Mouse (Mus musculus) gastrocnemius, adult 2 months (tissue): ENCODE measurements around the gene Tlk1. TPM values are rescaled to one million over a fixed set of nuclear protein-coding genes. Genes with fewer than 3 reads are reported as not detected.

Experiments
- DNase-seq: peaks from one replicate; pipeline ENCODE4 v3.0.0; 2022
- H3K27ac ChIP-seq: fragments of 200-600 bp; 2 replicates; pipeline ENCODE4 v1.8.1; 2022; ENCODE audit warnings: mild to moderate bottlenecking
- H3K4me3 ChIP-seq: fragments of 200-600 bp; 2 replicates; pipeline ENCODE4 v1.8.1; 2022; ENCODE audit warnings: mild to moderate bottlenecking, moderate library complexity
- CTCF ChIP-seq: fragments of 200-600 bp; IDR thresholded peaks from 2 replicates; pipeline ENCODE4 v1.8.1; 2022; ENCODE audit warnings: antibody characterized with exemption, mild to moderate bottlenecking, moderate library complexity
- intact Hi-C: fragments of 180-260 bp; cut with DNase I; formaldehyde crosslinking; loops from one replicate; pipeline ENCODE4 v1.15.1; 2025
- long read RNA-seq, 2 experiments: library from polyadenylated mRNA; stranded (forward); transcript quantifications; one replicate each; pipeline ENCODE4 v2.0.0; 2021
- total RNA-seq, 2 experiments: library from RNA; stranded (reverse); gene quantifications; 2 replicates each; pipeline ENCODE4 v1.2.3; 2021

The Tlk1 gene
- 10 to 100 TPM; 39.1 to 46.5 TPM for total RNA-seq
- long read RNA-seq, experiment 1, full-length matches to known transcripts = 41 of 54 reads
- long read RNA-seq, experiment 1, partial matches to known transcripts = 7 of 54 reads
- long read RNA-seq, experiment 1, other reads (novel, unspliced or antisense) = 6 of 54 reads
- long read RNA-seq, experiment 2, full-length matches to known transcripts = 38 of 45 reads
- long read RNA-seq, experiment 2, partial matches to known transcripts = 3 of 45 reads
- long read RNA-seq, experiment 2, other reads (novel, unspliced or antisense) = 4 of 45 reads

GRCm38 (mm10) chr2:70825371-70826051 lies at the start of gene Tlk1:
Tlk1 (minus strand) TSS chr2:70825728.
- intact Hi-C loops = loop anchor here (2.0 kb wide), 1 partner anchor 45 kb away; no protein-coding TSS in a partner anchor
- Histone ChIP-seq H3K27ac (peak within 1 kb of the TSS; percentile 98), H3K4me3 (peak within 1 kb of the TSS; percentile 96)
- peak; percentile 93 for DNase-seq
- TF ChIP-seq CTCF = no peak

- no peak for TF ChIP-seq CTCF
- no peak overlapping the region for H3K27ac ChIP-seq
- H3K4me3 ChIP-seq = no peak overlapping the region
- DNase-seq = no peak
- intact Hi-C loops = no loop called here
Measured at GRCm38 (mm10) chr2:70875129-70875528, 49.6 kb upstream of the Tlk1 start.

- intact Hi-C loops = no loop called here
- no peak for TF ChIP-seq CTCF
- H3K27ac ChIP-seq = no peak overlapping the region
Measured at GRCm38 (mm10) chr2:70873168-70873567, 47.6 kb upstream of the Tlk1 start.

GRCm38 (mm10) chr2:70871466-70872022 lies 46.0 kb upstream of the Tlk1 start:
- intact Hi-C loops = no loop called here
- no peak for DNase-seq
- no peak for TF ChIP-seq CTCF

More at GRCm38 (mm10) chr2:70873168-70873567, 47.6 kb upstream of the Tlk1 start:
- H3K4me3 ChIP-seq = no peak overlapping the region
- no peak for DNase-seq

GRCm38 (mm10) chr2:70870819-70871218 lies 45.3 kb upstream of the Tlk1 start:
- Histone ChIP-seq H3K4me3 (no peak overlapping the region), H3K27ac (no peak overlapping the region)
- TF ChIP-seq CTCF = no peak
- intact Hi-C loops = no loop called here
- DNase-seq = no peak

More at GRCm38 (mm10) chr2:70871466-70872022, 46.0 kb upstream of the Tlk1 start:
- H3K27ac ChIP-seq = no peak overlapping the region
- no peak overlapping the region for H3K4me3 ChIP-seq

- no peak for DNase-seq
- H3K4me3 ChIP-seq = no peak overlapping the region
- TF ChIP-seq CTCF = no peak
- no peak overlapping the region for H3K27ac ChIP-seq
- intact Hi-C loops = no loop called here
Measured at GRCm38 (mm10) chr2:70869116-70869515, 43.6 kb upstream of the Tlk1 start.

GRCm38 (mm10) chr2:70867231-70867630 lies 41.7 kb upstream of the Tlk1 start:
- intact Hi-C loops = no loop called here
- no peak for DNase-seq
- H3K27ac ChIP-seq = no peak overlapping the region
- no peak for TF ChIP-seq CTCF
- H3K4me3 ChIP-seq = no peak overlapping the region

- Histone ChIP-seq H3K27ac (no peak overlapping the region), H3K4me3 (no peak overlapping the region)
- intact Hi-C loops = no loop called here
- no peak for TF ChIP-seq CTCF
- no peak for DNase-seq
Measured at GRCm38 (mm10) chr2:70862881-70863280, 37.4 kb upstream of the Tlk1 start.

- TF ChIP-seq CTCF = no peak; the same call in 1 of the 2 replicates
- H3K4me3 ChIP-seq = no peak overlapping the region
- DNase-seq = no peak
- intact Hi-C loops = no loop called here
- no peak overlapping the region for H3K27ac ChIP-seq
Measured at GRCm38 (mm10) chr2:70859740-70860139, 34.2 kb upstream of the Tlk1 start.

- TF ChIP-seq CTCF = no peak
- no peak overlapping the region for H3K4me3 ChIP-seq
- no peak for DNase-seq
- intact Hi-C loops = no loop called here
- H3K27ac ChIP-seq = no peak overlapping the region
Measured at GRCm38 (mm10) chr2:70856971-70857370, 31.4 kb upstream of the Tlk1 start.

GRCm38 (mm10) chr2:70854231-70854888 lies 28.8 kb upstream of the Tlk1 start:
- no peak for DNase-seq
- Histone ChIP-seq H3K4me3 (no peak overlapping the region), H3K27ac (no peak overlapping the region)
- TF ChIP-seq CTCF = no peak
- intact Hi-C loops = no loop called here

GRCm38 (mm10) chr2:70853329-70853728 lies 27.8 kb upstream of the Tlk1 start:
- no peak for DNase-seq
- intact Hi-C loops = no loop called here
- no peak overlapping the region for H3K27ac ChIP-seq
- no peak overlapping the region for H3K4me3 ChIP-seq
- no peak for TF ChIP-seq CTCF

- intact Hi-C loops = no loop called here
- Histone ChIP-seq H3K4me3 (peak overlapping the region; percentile 45), H3K27ac (no peak overlapping the region)
- no peak for TF ChIP-seq CTCF
- no peak for DNase-seq
Measured at GRCm38 (mm10) chr2:70852796-70853221, 27.3 kb upstream of the Tlk1 start.
